Mouse (Mus musculus): ENCODE results near the gene Aldh3b2.

The Aldh3b2 gene

GRCm38 (mm10) chr19:3990804-3991203, 18.7 kb downstream of the Aldh3b2 start:
- DNase-seq, result no peak

- no peak for DNase-seq
Observed at GRCm38 (mm10) chr19:3991562-3991961, 19.4 kb downstream of the Aldh3b2 start.

GRCm38 (mm10) chr19:3991966-3992365, 19.8 kb downstream of the Aldh3b2 start:
- DNase-seq, result peak in 1 of 2 experiments; percentile 48

GRCm38 (mm10) chr19:3992416-3992815, 20.3 kb downstream of the Aldh3b2 start, which contains the start of gene Tbx10:
TSS of gene Tbx10 (plus strand) at chr19:3992752.
- peak in 1 of 2 experiments; percentile 51 for DNase-seq

GRCm38 (mm10) chr19:3994932-3995331, 22.8 kb downstream of the Aldh3b2 start:
- DNase-seq, result peak in 1 of 2 experiments; percentile 42

- no peak for DNase-seq
Observed at GRCm38 (mm10) chr19:3995505-3995904, 23.4 kb downstream of the Aldh3b2 start.

GRCm38 (mm10) chr19:3996106-3996505, 24.0 kb downstream of the Aldh3b2 start:
- no peak for DNase-seq

- peak in 1 of 2 experiments; percentile 59 for DNase-seq
Observed at GRCm38 (mm10) chr19:3996747-3997146, 24.6 kb downstream of the Aldh3b2 start.

GRCm38 (mm10) chr19:3997231-3997630, 25.1 kb downstream of the Aldh3b2 start:
- DNase-seq, result no peak

GRCm38 (mm10) chr19:3998335-3998734, 26.2 kb downstream of the Aldh3b2 start:
- no peak for DNase-seq

- no peak for DNase-seq
Observed at GRCm38 (mm10) chr19:3999121-3999730, 27.1 kb downstream of the Aldh3b2 start.

- peak; percentile 98 for DNase-seq
Observed at GRCm38 (mm10) chr19:4000119-4000900, 28.2 kb downstream of the Aldh3b2 start, which contains the start of the genes Nudt8 and Gm49405. TSS of gene Nudt8 (plus strand) at chr19:4000580. TSS of gene Gm49405 (plus strand) at chr19:4000626.

GRCm38 (mm10) chr19:4000949-4001525, 28.9 kb downstream of the Aldh3b2 start:
- no peak for DNase-seq

GRCm38 (mm10) chr19:4001752-4002151, 29.6 kb downstream of the Aldh3b2 start:
- no peak for DNase-seq

GRCm38 (mm10) chr19:4003112-4003511, 31.0 kb downstream of the Aldh3b2 start, which contains the start of gene Doc2g:
TSS of gene Doc2g (plus strand) at chr19:4003313.
- DNase-seq, result no peak

- no peak for DNase-seq
Observed at GRCm38 (mm10) chr19:4003641-4004040, 31.5 kb downstream of the Aldh3b2 start.

- DNase-seq, result no peak
Observed at GRCm38 (mm10) chr19:4004331-4004730, 32.2 kb downstream of the Aldh3b2 start.

GRCm38 (mm10) chr19:4005091-4005490, 33.0 kb downstream of the Aldh3b2 start:
- DNase-seq, result no peak

- DNase-seq, result no peak
Observed at GRCm38 (mm10) chr19:4005971-4006370, 33.8 kb downstream of the Aldh3b2 start.

- DNase-seq, result no peak
Observed at GRCm38 (mm10) chr19:4011086-4011485, 39.0 kb downstream of the Aldh3b2 start.

- peak; percentile 99 for DNase-seq
Observed at GRCm38 (mm10) chr19:4012432-4013022, 40.4 kb downstream of the Aldh3b2 start, which contains the start of gene Ndufv1. TSS of gene Ndufv1 (minus strand) at chr19:4012806.

GRCm38 (mm10) chr19:4013066-4013465, 40.9 kb downstream of the Aldh3b2 start:
- DNase-seq, result no peak

GRCm38 (mm10) chr19:4014802-4015201, 42.7 kb downstream of the Aldh3b2 start:
- DNase-seq, result no peak

All from kidney, adult 8-10 months (tissue).